9 mouse cellular contexts compared by ENCODE assay signal in the genomic region with DNA sequence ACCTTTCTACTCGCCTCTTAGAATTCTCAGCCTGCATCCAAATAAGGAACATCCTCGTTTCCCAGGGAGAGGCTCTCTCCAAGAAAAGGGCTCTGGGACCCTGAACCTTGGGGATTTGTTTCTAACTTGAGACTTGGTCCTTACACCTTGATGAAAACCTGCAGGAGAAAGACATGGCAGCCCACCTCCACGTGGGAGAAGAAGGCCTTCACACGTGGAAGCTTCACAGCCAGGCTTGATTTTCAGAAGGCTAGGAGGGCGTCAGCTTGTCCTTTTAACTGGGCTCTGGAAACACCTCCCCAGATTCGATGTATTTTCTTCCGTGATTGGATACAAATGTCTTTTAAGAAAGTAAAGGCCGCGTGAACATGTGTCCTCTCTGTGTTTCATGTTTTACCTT. TPM values are rescaled to one million over a fixed set of nuclear protein-coding genes. Genes with fewer than 3 reads are reported as not detected.
A peak's percentile ranks its signal among the peaks of the same experiment; 100 is the strongest.
DNase-seq lines count a peak whose midpoint lies in the region; ATAC-seq lines count a peak whose summit lies in the region.
"Had no signal": no experiment of that assay in that cellular context is flagged by ENCODE, and none has a peak within 500 bp of the region (broad histone marks: within the 10 kb centered on the region; RNA-seq: fewer than 3 reads in every experiment).

No protein-coding gene starts in this region.

- WGBS in heart, embryonic 15.5 days = 39% methylated on average over 9 of the region's 9 CpGs
- WGBS in embryonic facial prominence, embryonic 12.5 days = 24% methylated on average over 9 of the region's 9 CpGs
- WGBS in intestine, embryonic 15.5 days = 44% methylated on average over 9 of the region's 9 CpGs
- 27% methylated on average over 9 of the region's 9 CpGs for WGBS in midbrain, embryonic 16.5 days

- H3K4me1 ChIP-seq in heart, embryonic 15.5 days (replicated peaks) = peaks cover 19% of the 10 kb centered on the region
- peaks cover 10% of the 10 kb centered on the region for H3K4me1 ChIP-seq in embryonic facial prominence, embryonic 12.5 days
- H3K4me1 ChIP-seq in intestine, embryonic 15.5 days (replicated peaks) = 0 out of 2 replicates have a peak, but pooled peaks cover 9% of the 10 kb centered on the region
- H3K4me1 ChIP-seq in midbrain, embryonic 16.5 days (ENCODE audit: control insufficient read depth, insufficient read depth, low read length) = peaks cover 14% of the 10 kb centered on the region; the same call in 1 of the 2 replicates

- H3K27ac ChIP-seq in heart, embryonic 15.5 days = no peak overlapping the region
- H3K27ac ChIP-seq in embryonic facial prominence, embryonic 12.5 days = no peak overlapping the region
- no peak overlapping the region for H3K27ac ChIP-seq in intestine, embryonic 15.5 days
- no peak overlapping the region for H3K27ac ChIP-seq in midbrain, embryonic 16.5 days (ENCODE audit: low read length)

- no peaks in the 10 kb centered on the region for H3K9me3 ChIP-seq in heart, embryonic 15.5 days (replicated peaks)
- H3K9me3 ChIP-seq in embryonic facial prominence, embryonic 12.5 days = no peaks in the 10 kb centered on the region
- no peaks in the 10 kb centered on the region for H3K9me3 ChIP-seq in intestine, embryonic 15.5 days
- H3K9me3 ChIP-seq in midbrain, embryonic 16.5 days (replicated peaks; ENCODE audit: control insufficient read depth, low read length, poor library complexity, severe bottlenecking) = no peaks in the 10 kb centered on the region

- no peak overlapping the region for H3K9ac ChIP-seq in heart, embryonic 15.5 days
- H3K9ac ChIP-seq in embryonic facial prominence, embryonic 12.5 days = no peak overlapping the region
- no peak overlapping the region for H3K9ac ChIP-seq in intestine, embryonic 15.5 days
- no peak overlapping the region for H3K9ac ChIP-seq in midbrain, embryonic 16.5 days (ENCODE audit: low read depth, low read length)

- intact Hi-C loops in left cerebral cortex, postnatal 14 days (cut with DNase I) = no loop called here

- 0 out of 2 replicates have a peak, but pooled peaks cover 3% of the 10 kb centered on the region for H3K27me3 ChIP-seq in heart, embryonic 15.5 days
- H3K27me3 ChIP-seq in embryonic facial prominence, embryonic 12.5 days = peaks cover 16% of the 10 kb centered on the region
- peaks cover 16% of the 10 kb centered on the region for H3K27me3 ChIP-seq in intestine, embryonic 15.5 days (replicated peaks)
- H3K27me3 ChIP-seq in midbrain, embryonic 16.5 days (ENCODE audit: control insufficient read depth, insufficient read depth, low read depth, low read length) = peaks cover 18% of the 10 kb centered on the region

- no peak for ATAC-seq in heart, embryonic 15.5 days (replicated peaks; ENCODE audit: insufficient number of reproducible peaks, insufficient read depth, low FRiP score, low read depth)
- ATAC-seq in embryonic facial prominence, embryonic 12.5 days (ENCODE audit: insufficient number of reproducible peaks, insufficient read depth, low FRiP score, low TSS enrichment) = no peak
- no peak for ATAC-seq in intestine, embryonic 15.5 days
- ATAC-seq in midbrain, embryonic 16.5 days = no peak

- no peak for DNase-seq in heart, adult 18-20 months
- no peak for DNase-seq in left cerebral cortex, postnatal 14 days (ENCODE audit: low spot score in 2 of 2)
- no peak for DNase-seq in cerebellum, adult 9-10 months
- DNase-seq in kidney, adult 11 months = no peak
- DNase-seq: layer of hippocampus, postnatal 36 days had no signal

- H3K4me2 ChIP-seq in heart, embryonic 15.5 days = peak overlapping the region; percentile 99
- H3K4me2 ChIP-seq in embryonic facial prominence, embryonic 12.5 days (replicated peaks) = peak overlapping the region; percentile 96
- peak overlapping the region; percentile 100 for H3K4me2 ChIP-seq in intestine, embryonic 15.5 days (replicated peaks)
- H3K4me2 ChIP-seq in midbrain, embryonic 16.5 days (ENCODE audit: low read length) = peak overlapping the region; percentile 100

- H3K4me3 ChIP-seq in heart, embryonic 15.5 days = peak overlapping the region; percentile 65
- peak overlapping the region; percentile 67 for H3K4me3 ChIP-seq in embryonic facial prominence, embryonic 12.5 days
- peak overlapping the region; percentile 62 for H3K4me3 ChIP-seq in intestine, embryonic 15.5 days (replicated peaks)
- peak overlapping the region; percentile 51 for H3K4me3 ChIP-seq in midbrain, embryonic 16.5 days (ENCODE audit: low read depth, low read length)

- H3K36me3 ChIP-seq in heart, embryonic 15.5 days = no peaks in the 10 kb centered on the region
- H3K36me3 ChIP-seq in embryonic facial prominence, embryonic 12.5 days = no peaks in the 10 kb centered on the region
- H3K36me3 ChIP-seq in intestine, embryonic 15.5 days = no peaks in the 10 kb centered on the region
- H3K36me3 ChIP-seq in midbrain, embryonic 16.5 days (ENCODE audit: control insufficient read depth, insufficient read depth, low read length) = no peaks in the 10 kb centered on the region

RNA-seq across cellular contexts. Expression of a gene that starts 11.2 kb away (rescaled TPM):
- polyA plus RNA-seq in heart, embryonic 15.5 days (2015; fragmentation: Nextera tagmentation; extraction: Ambion mirVana) = 4.9 and 5.1 TPM in 2 replicates
- under 1 TPM; 0.42 to 0.44 TPM for total RNA-seq in heart, adult 18-20 months (2021)
- 0.89 and 0.93 TPM in 2 replicates for polyA plus RNA-seq in embryonic facial prominence, embryonic 12.5 days (2016; fragmentation: Nextera tagmentation; extraction: Ambion mirVana)
- polyA plus RNA-seq in intestine, embryonic 15.5 days (2015; fragmentation: Nextera tagmentation; extraction: Ambion mirVana) = 0.70 and 0.71 TPM in 2 replicates
- 0.48 and 0.95 TPM in 2 replicates for polyA plus RNA-seq in midbrain, embryonic 16.5 days (2015; fragmentation: Nextera tagmentation; extraction: Ambion mirVana)
- total RNA-seq in left cerebral cortex, postnatal 14 days (2021) = 10 to 100 TPM; 11.0 to 17.4 TPM
